Mouse (Mus musculus) central nervous system, embryonic 18 days (tissue): ENCODE data around the gene Acpp. TPM values are rescaled to one million over a fixed set of nuclear protein-coding genes. Genes with fewer than 3 reads are reported as not detected.

ENCODE experiments used
- polyA plus RNA-seq: library from polyadenylated mRNA; depleted of rRNA; stranded (reverse); fragments of >200 nt; gene quantifications from 2 replicates; pipeline ENCODE4 v1.2.3, GENCODE M21; 2012; rRNA removed

Acpp gene
- 0.28 and 1.0 TPM in 2 replicates for polyA plus RNA-seq

DNA sequence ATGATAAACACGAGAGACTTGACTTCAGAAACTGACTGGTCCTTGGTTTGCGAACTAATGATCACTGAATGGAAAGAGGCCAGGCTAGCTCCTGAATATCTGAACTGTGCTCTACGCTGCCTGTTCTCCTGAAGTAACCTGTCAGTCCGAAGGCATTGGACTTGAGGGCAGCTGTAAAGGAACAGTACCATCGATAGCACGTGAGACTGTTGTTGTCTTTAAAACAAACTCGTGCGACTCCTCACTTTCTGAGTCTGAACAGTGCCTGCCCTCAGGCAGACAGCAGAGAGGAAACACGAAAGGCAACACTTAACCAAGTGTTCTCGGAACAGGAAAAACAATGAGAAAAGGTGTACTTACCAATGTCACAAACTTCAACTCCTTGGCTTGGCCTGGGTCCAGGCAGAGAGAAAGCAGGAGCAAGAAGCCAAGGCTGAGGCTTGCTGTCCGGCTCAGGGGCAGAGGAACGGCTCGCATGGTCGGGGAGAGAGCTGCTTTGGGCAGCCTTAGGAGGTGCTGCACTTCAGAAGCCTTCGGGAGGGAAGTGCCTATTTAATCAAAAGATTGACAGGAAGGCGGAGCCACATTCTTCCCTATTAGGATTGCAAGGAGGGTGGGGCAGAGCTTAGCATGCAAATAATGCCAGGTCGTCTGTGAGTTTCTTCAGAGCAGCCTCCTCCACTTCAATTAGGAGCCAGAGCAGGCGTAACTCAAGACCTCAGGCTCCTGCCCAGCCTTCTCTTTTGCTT is at the start of gene Acpp:
Acpp (minus strand) TSS at position 566 of the 749 bp plus-strand sequence.

GRCm38 (mm10) chr9:104262823-104263352 is 74.7 kb downstream of the Acpp start, which contains the start of gene Dnajc13:
Dnajc13 (minus strand) TSS chr9:104262930.

Other genes starting within 250 kb of the Acpp start
- 0.86 and 1.1 TPM in 2 replicates for gene Ackr4, start 210.8 kb downstream of the Acpp start, polyA plus RNA-seq
- gene Dnajc13, start 74.8 kb downstream of the Acpp start, polyA plus RNA-seq: 95.5 and 96.3 TPM in 2 replicates
- gene Cpne4, start 209.5 kb upstream of the Acpp start, polyA plus RNA-seq: 25.3 and 26.8 TPM in 2 replicates